Mouse (Mus musculus) cerebellum, adult 8-10 months (tissue): ENCODE results near the gene Man2b2.
A peak's percentile ranks its signal among the peaks of the same experiment; 100 is the strongest.

ENCODE experiments used
- DNase-seq: peaks from one replicate; pipeline ENCODE4 v3.0.0; 2022

Man2b2 gene

DNA sequence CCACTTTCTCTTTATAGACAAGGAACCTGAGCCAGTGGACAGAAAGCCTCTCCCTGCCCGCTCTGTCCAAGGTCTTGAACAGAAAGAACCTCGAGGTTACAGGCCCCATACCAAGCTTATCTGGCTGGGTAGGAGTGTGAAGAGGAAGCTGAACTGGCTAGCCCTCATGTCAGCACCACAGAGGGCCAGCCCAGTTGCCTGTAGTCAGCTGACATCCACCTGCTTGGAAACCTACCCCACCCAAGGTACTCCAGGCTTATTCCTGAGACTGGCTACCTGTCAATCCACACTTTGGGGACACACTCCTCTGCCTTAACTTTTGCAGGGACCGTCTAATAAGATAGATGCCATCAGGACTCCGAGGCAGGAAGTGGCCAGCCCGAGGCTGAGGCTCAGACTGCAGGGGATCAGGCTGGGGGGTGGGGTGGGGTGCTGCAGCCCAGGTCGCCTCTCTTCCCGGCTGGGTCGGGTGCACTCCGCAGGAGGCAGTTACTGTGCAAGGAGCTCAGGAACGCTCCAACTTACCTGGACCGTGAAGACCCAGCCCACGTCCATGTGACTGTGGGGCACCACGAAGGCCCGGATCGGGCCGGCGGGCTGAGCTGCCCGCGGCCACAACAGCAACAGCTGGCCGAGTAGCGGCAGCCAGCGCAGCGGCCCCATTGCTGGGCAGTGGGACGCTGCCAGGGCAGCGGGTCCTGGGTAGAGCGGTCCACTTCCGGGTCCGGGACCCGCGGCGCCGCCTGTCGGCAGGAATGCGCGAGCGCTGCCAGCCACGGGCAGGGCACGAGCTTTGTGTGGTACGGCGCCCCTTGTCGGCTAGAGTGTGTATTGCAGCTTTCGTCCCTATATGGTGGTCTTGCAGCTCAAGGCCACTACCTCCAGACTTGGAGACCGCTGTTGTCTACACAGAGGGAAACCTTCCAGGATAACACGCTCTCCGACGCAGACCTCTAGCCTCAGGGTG lies at the start of gene Man2b2:
Gene Man2b2, minus strand, starts transcription at position 741 of the 967 bp plus-strand sequence.
- DNase-seq = peak; percentile 90

GRCm38 (mm10) chr5:36878801-36879200 lies 48.3 kb upstream of the Man2b2 start:
- DNase-seq = no peak

GRCm38 (mm10) chr5:36877641-36878040 lies 47.2 kb upstream of the Man2b2 start:
- peak; percentile 63 for DNase-seq

DNA sequence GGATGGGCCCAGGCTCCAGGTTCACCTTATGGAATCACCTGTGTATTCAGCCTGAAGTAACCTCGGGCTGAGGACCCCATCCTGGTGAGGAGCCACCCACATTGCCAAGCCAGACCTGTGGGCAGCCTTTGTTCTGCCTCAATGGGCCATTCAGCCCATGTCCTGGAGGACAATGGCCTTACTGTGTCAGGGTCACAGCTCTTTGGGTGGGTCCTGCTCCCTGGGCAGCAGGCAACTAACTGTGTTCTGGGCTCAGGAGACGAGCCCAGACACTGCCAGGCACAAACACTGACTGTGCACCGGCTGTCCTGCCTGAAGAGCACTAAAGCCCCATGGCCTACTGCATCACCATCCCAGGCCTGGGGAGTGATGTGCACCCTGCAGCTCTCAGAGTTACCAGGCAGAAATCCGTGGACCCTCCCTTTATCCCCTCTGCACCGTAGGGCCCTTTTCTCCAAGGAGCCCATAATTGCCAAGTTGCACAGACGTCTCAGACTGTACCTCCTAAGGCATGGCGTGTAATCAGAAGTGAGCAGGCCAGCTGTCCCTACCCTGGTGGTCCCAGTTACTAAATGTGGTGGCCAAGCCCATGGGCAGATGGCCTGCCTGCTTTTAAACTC lies 46.4 kb upstream of the Man2b2 start:
- DNase-seq = peak; percentile 36

GRCm38 (mm10) chr5:36875956-36876355 lies 45.5 kb upstream of the Man2b2 start:
- DNase-seq = peak; percentile 39

DNA sequence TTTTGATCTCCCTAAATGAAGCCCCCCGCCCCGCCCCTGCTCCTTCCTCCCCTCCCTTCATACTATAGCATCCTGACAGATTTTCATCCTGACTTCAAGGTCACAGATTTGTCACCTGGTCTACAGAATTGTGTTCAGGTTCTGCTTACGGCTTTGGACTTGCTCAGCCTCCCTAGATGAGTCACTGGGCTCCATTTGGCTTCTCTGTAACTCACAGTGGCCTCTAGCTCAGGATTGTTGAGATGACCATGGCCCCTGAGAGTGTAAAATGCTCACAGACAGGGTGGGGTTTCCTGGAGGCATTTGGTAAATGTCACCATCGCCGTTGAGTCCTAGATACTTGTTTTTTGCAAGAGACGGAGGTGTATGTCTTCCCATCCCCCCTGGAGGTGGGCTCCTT lies 40.5 kb upstream of the Man2b2 start:
- peak; percentile 27 for DNase-seq

- peak; percentile 77 for DNase-seq
Observed at GRCm38 (mm10) chr5:36869578-36870236, 39.3 kb upstream of the Man2b2 start.

DNA sequence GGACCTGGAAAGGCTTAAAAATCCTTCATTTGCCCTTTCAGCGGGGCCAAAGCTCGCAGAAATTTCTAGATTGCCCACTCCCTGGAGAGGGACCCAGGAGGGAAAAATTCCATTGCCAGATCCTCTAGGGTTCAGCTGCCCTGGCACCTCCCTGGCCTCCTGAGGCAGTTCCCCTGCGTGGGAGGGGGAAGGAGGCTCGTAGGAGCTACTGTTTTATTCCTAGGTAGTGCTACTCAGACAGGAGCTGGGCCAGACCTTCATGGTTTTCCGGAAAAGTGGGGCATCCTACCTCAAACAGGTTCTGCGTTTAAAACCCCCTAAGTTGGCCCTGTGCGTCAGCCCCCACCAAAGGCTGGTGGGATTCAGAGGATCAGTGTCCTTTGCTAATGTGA lies 38.7 kb upstream of the Man2b2 start:
- peak; percentile 70 for DNase-seq

- peak; percentile 75 for DNase-seq
Observed at GRCm38 (mm10) chr5:36868266-36869090, 38.0 kb upstream of the Man2b2 start, which contains the start of gene Ppp2r2c. Ppp2r2c (plus strand) TSS chr5:36868513.

GRCm38 (mm10) chr5:36867561-36867960 lies 37.1 kb upstream of the Man2b2 start:
- peak; percentile 39 for DNase-seq

- peak; percentile 35 for DNase-seq
Observed at GRCm38 (mm10) chr5:36866701-36867250, 36.3 kb upstream of the Man2b2 start.

DNA sequence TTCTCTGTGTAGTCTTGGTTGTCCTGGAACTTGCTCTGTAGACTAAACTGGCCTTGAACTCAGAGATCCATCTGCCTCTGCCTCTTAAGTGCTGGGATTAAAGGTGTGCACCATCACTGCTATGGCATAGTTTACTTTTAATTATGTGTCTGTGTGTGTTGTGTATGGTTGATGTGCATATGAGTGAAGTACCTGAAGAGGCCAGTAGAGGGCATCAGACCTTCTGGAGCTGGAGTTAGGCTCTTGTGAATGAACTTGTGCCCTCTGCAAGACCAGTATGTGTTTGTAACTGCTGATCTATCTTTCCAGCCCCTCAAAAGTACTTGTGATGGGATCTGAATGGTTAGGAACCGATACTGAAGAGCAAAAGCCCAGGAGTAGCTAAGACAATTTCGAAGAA lies 30.6 kb upstream of the Man2b2 start:
- DNase-seq = no peak

DNA sequence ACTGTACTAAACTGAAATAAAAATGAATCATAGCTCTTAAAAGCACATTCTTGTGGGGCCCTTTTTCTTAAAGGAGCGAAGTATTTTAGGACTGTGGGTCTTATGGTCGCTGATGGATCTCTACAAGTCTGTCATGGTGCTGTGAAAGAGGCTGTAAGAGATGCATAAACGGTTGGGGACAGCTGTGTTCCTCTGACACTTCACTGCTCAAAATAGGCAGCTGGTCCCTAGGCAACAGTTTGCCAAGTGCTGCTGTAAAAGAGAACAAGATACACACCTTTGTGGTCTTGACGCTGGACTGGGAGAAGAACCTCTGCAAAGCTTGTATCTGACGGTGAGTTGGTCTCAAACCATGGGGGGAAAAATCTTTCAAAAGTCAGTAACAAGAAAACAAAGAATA lies 27.1 kb upstream of the Man2b2 start:
- DNase-seq = no peak

DNA sequence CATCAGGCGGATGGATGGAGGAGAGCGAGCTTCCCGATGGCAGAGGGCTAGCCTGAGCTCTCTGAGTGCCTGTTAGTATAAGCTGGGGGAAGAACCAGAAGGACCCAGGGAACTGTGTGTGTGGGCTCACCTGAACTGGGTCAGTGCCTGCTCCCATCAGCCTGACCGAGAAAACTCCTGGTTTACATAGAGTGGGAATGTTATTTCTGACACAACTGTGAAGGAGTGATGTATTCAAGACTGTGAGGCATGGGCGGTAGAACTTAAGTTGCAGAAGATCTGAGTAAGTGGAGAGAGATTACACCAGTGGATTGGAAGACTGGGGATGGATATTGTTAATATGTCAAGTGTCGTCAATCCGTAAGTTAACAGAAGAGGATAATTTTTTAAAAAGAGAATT lies 26.1 kb upstream of the Man2b2 start:
- DNase-seq = no peak

GRCm38 (mm10) chr5:36855180-36855579 lies 24.7 kb upstream of the Man2b2 start:
- DNase-seq = no peak

GRCm38 (mm10) chr5:36851572-36851971 lies 21.1 kb upstream of the Man2b2 start:
- no peak for DNase-seq

- no peak for DNase-seq
Observed at GRCm38 (mm10) chr5:36844490-36844889, 14.0 kb upstream of the Man2b2 start.

- no peak for DNase-seq
Observed at GRCm38 (mm10) chr5:36841701-36842100, 11.2 kb upstream of the Man2b2 start.

- no peak for DNase-seq
Observed at GRCm38 (mm10) chr5:36840092-36840491, 9.6 kb upstream of the Man2b2 start.

DNA sequence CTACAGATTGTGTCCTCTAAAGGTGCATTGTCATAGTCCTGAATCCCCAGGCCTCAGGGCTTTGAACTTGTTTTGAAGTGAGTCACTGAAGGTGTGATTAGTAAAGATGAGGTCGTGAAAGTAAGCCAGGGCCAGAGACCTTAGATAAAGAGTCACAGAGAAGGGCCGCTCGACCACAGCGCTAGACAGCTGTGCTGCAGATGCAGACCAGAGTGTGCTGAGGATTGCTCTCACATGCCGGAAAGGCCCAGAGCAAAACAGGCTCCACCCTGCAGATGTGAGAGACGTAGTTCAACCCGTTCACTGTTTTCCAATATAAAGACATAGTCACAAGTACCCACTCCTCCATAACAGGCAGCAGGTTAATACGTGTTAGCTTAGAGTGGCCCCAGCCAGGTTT lies 9.1 kb upstream of the Man2b2 start:
- DNase-seq = no peak

DNA sequence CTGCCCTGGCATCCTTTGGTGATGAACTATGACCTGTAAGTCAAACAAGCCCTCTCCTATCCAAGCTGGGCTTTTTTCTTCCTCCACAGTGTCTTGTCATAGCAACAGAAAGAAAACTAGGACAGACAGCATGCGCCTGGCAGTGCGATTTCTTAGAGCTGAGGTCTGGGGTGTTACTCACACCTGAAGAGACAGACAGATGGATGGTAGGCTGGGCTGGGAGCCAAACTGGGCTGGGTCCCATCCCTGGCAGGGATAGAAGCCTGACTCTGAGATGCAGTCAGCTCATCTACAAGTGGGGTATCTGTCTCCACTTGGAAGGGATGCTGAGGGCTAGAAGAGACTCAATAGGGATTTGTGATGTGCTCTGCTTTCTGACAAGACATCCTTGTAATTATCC lies 8.6 kb upstream of the Man2b2 start:
- peak; percentile 69 for DNase-seq

DNA sequence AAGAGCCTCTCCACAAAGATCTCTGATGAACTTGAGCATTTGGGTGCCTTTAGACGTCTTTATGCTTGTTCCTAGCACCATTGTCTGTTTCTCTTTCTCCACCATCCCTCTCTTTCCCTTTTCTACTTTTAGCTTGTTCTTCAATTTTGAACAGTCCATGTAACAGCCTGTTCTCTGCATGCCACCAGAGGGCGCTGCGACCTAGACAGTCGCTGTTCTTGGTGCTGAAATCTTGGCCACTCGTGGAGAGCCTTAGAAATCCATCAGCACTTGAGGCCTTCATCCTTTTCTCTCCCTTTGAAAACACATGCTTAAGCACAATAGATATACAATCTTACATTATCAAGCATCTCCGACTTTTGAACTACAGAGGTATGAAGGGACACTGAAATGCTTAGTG lies 5.5 kb upstream of the Man2b2 start:
- peak; percentile 85 for DNase-seq
